8 mouse cellular contexts compared by ENCODE assay signal in genomic region chr3:51364703-51365516, GRCm38 (mm10). TPM values are rescaled to one million over a fixed set of nuclear protein-coding genes. Genes with fewer than 3 reads are reported as not detected.
A peak's percentile ranks its signal among the peaks of the same experiment; 100 is the strongest.
DNase-seq lines count a peak whose midpoint lies in the region; ATAC-seq lines count a peak whose summit lies in the region.

No protein-coding gene starts in this region.

- peak; percentile 95 for ATAC-seq in forebrain, embryonic 13.5 days
- ATAC-seq in liver, embryonic 15.5 days (ENCODE audit: insufficient read depth): peak; percentile 87
- peak; percentile 84 for ATAC-seq in neural tube, embryonic 11.5 days (ENCODE audit: insufficient read depth, low FRiP score, low TSS enrichment)
- peak; percentile 89 for ATAC-seq in stomach, embryonic 15.5 days (ENCODE audit: insufficient read depth, low FRiP score, low read depth)

- H3K36me3 ChIP-seq in forebrain, embryonic 13.5 days (ENCODE audit: poor library complexity, severe bottlenecking): no peaks in the 10 kb centered on the region
- H3K36me3 ChIP-seq in liver, embryonic 15.5 days (replicated peaks): no peaks in the 10 kb centered on the region
- no peaks in the 10 kb centered on the region for H3K36me3 ChIP-seq in neural tube, embryonic 11.5 days (ENCODE audit: control insufficient read depth, insufficient read depth, low read length)
- no peaks in the 10 kb centered on the region for H3K36me3 ChIP-seq in stomach, embryonic 15.5 days

- WGBS in forebrain, embryonic 13.5 days: 6% methylated on average over 31 of the region's 31 CpGs
- WGBS in liver, embryonic 15.5 days (ENCODE audit: insufficient replicate concordance): 4% methylated on average over 31 of the region's 31 CpGs
- 7% methylated on average over 31 of the region's 31 CpGs for WGBS in neural tube, embryonic 11.5 days
- WGBS in stomach, embryonic 15.5 days: 6% methylated on average over 31 of the region's 31 CpGs

- intact Hi-C loops in heart, postnatal 10 days (cut with DNase I): loop anchor here (1.0 kb wide), 2 partner anchors 76 to 131 kb away; no protein-coding TSS in a partner anchor

- peak overlapping the region; percentile 74 for H3K4me2 ChIP-seq in forebrain, embryonic 13.5 days
- H3K4me2 ChIP-seq in liver, embryonic 15.5 days: peak overlapping the region; percentile 86
- H3K4me2 ChIP-seq in neural tube, embryonic 11.5 days (ENCODE audit: low read depth): peak overlapping the region; percentile 58
- peak overlapping the region; percentile 65 for H3K4me2 ChIP-seq in stomach, embryonic 15.5 days

- peak overlapping the region; percentile 55 for H3K9ac ChIP-seq in forebrain, embryonic 13.5 days
- peak overlapping the region; percentile 55 for H3K9ac ChIP-seq in liver, embryonic 15.5 days
- peak overlapping the region; percentile 20 for H3K9ac ChIP-seq in neural tube, embryonic 11.5 days (ENCODE audit: low read length)
- H3K9ac ChIP-seq in stomach, embryonic 15.5 days: peak overlapping the region; percentile 0; the same call in 1 of the 2 replicates

- peaks cover 13% of the 10 kb centered on the region for H3K4me1 ChIP-seq in forebrain, embryonic 13.5 days
- H3K4me1 ChIP-seq in liver, embryonic 15.5 days (replicated peaks): peaks cover 61% of the 10 kb centered on the region
- H3K4me1 ChIP-seq in neural tube, embryonic 11.5 days (ENCODE audit: control insufficient read depth, insufficient read depth, low read length): no peaks in the 10 kb centered on the region
- H3K4me1 ChIP-seq in stomach, embryonic 15.5 days: no peaks in the 10 kb centered on the region

- H3K9me3 ChIP-seq in forebrain, embryonic 13.5 days (replicated peaks): no peaks in the 10 kb centered on the region
- H3K9me3 ChIP-seq in liver, embryonic 15.5 days (replicated peaks): no peaks in the 10 kb centered on the region
- H3K9me3 ChIP-seq in neural tube, embryonic 11.5 days (ENCODE audit: control insufficient read depth, low read length): no peaks in the 10 kb centered on the region
- no peaks in the 10 kb centered on the region for H3K9me3 ChIP-seq in stomach, embryonic 15.5 days

- peak overlapping the region; percentile 41 for H3K4me3 ChIP-seq in forebrain, embryonic 13.5 days
- peak overlapping the region; percentile 55 for H3K4me3 ChIP-seq in liver, embryonic 15.5 days (replicated peaks)
- H3K4me3 ChIP-seq in neural tube, embryonic 11.5 days (ENCODE audit: low read depth, low read length): peak overlapping the region; percentile 33
- H3K4me3 ChIP-seq in stomach, embryonic 15.5 days (replicated peaks): peak overlapping the region; percentile 40

- 0 out of 2 replicates have a peak, but pooled peaks cover 9% of the 10 kb centered on the region for H3K27me3 ChIP-seq in forebrain, embryonic 13.5 days
- H3K27me3 ChIP-seq in liver, embryonic 15.5 days: 0 out of 2 replicates have a peak, but pooled peaks cover 3% of the 10 kb centered on the region
- H3K27me3 ChIP-seq in neural tube, embryonic 11.5 days (ENCODE audit: control insufficient read depth, insufficient read depth, low read length): no peaks in the 10 kb centered on the region
- no peaks in the 10 kb centered on the region for H3K27me3 ChIP-seq in stomach, embryonic 15.5 days (replicated peaks)

- peak overlapping the region; percentile 35; the same call in 1 of the 2 replicates for H3K27ac ChIP-seq in forebrain, embryonic 13.5 days
- peak overlapping the region; percentile 76 for H3K27ac ChIP-seq in liver, embryonic 15.5 days (replicated peaks)
- no peak overlapping the region for H3K27ac ChIP-seq in neural tube, embryonic 11.5 days (ENCODE audit: low read depth, low read length)
- H3K27ac ChIP-seq in stomach, embryonic 15.5 days: peak overlapping the region; percentile 55

- DNase-seq in ES-CJ7 (ENCODE audit: low read depth, low spot score): peak; percentile 67
- peak; percentile 83 for DNase-seq in cerebellum, adult 11 months
- DNase-seq in heart, postnatal 10 days: peak; percentile 88 to 89
- peak; percentile 75 to 84 for DNase-seq in kidney, postnatal 4 days
- DNase-seq in neural tube, embryonic 11.5 days (ENCODE audit: low spot score): peak; percentile 81

RNA-seq across cellular contexts. Expression of gene Elf2, which starts 24.4 kb away (rescaled TPM):
- polyA plus RNA-seq in forebrain, embryonic 13.5 days (2015; fragmentation: Nextera tagmentation; extraction: Ambion mirVana): 55.9 and 60.1 TPM in 2 replicates
- 10 to 100 TPM; 79.8 to 85.1 TPM for total RNA-seq in heart, postnatal 10 days (2021)
- 22.3 and 22.6 TPM in 2 replicates for polyA plus RNA-seq in liver, embryonic 15.5 days (2015; fragmentation: Nextera tagmentation; extraction: Ambion mirVana)
- polyA plus RNA-seq in neural tube, embryonic 11.5 days (2014; fragmentation: Nextera tagmentation; extraction: Ambion mirVana): 38.4 and 47.3 TPM in 2 replicates
- 62.5 and 63.7 TPM in 2 replicates for polyA plus RNA-seq in stomach, embryonic 15.5 days (2015; fragmentation: Nextera tagmentation; extraction: Ambion mirVana)

RNA-seq across cellular contexts. Expression of gene Mgarp, which starts 31.6 kb away (rescaled TPM):
- polyA plus RNA-seq in forebrain, embryonic 13.5 days (2015; fragmentation: Nextera tagmentation; extraction: Ambion mirVana): 1.5 and 2.2 TPM in 2 replicates
- under 1 TPM; 0.42 to 0.48 TPM for total RNA-seq in heart, postnatal 10 days (2021)
- polyA plus RNA-seq in liver, embryonic 15.5 days (2015; fragmentation: Nextera tagmentation; extraction: Ambion mirVana): 1.3 and 1.9 TPM in 2 replicates
- 4.2 and 6.7 TPM in 2 replicates for polyA plus RNA-seq in neural tube, embryonic 11.5 days (2014; fragmentation: Nextera tagmentation; extraction: Ambion mirVana)
- polyA plus RNA-seq in stomach, embryonic 15.5 days (2015; fragmentation: Nextera tagmentation; extraction: Ambion mirVana): 3.8 and 4.0 TPM in 2 replicates

RNA-seq across cellular contexts. Expression of gene Ndufc1, which starts 43.9 kb away (rescaled TPM):
- polyA plus RNA-seq in forebrain, embryonic 13.5 days (2015; fragmentation: Nextera tagmentation; extraction: Ambion mirVana): 798 and 924 TPM in 2 replicates
- 1,000 to 10,000 TPM; 1,294 to 1,362 TPM for total RNA-seq in heart, postnatal 10 days (2021)
- 308 and 386 TPM in 2 replicates for polyA plus RNA-seq in liver, embryonic 15.5 days (2015; fragmentation: Nextera tagmentation; extraction: Ambion mirVana)
- polyA plus RNA-seq in neural tube, embryonic 11.5 days (2014; fragmentation: Nextera tagmentation; extraction: Ambion mirVana): 654 and 724 TPM in 2 replicates
- polyA plus RNA-seq in stomach, embryonic 15.5 days (2015; fragmentation: Nextera tagmentation; extraction: Ambion mirVana): 709 and 792 TPM in 2 replicates

RNA-seq across cellular contexts. Expression of gene Naa15, which starts 50.0 kb away (rescaled TPM):
- 59.8 and 60.5 TPM in 2 replicates for polyA plus RNA-seq in forebrain, embryonic 13.5 days (2015; fragmentation: Nextera tagmentation; extraction: Ambion mirVana)
- total RNA-seq in heart, postnatal 10 days (2021): 10 to 100 TPM; 48.4 to 48.6 TPM
- 20.4 and 22.3 TPM in 2 replicates for polyA plus RNA-seq in liver, embryonic 15.5 days (2015; fragmentation: Nextera tagmentation; extraction: Ambion mirVana)
- polyA plus RNA-seq in neural tube, embryonic 11.5 days (2014; fragmentation: Nextera tagmentation; extraction: Ambion mirVana): 46.8 and 51.7 TPM in 2 replicates
- polyA plus RNA-seq in stomach, embryonic 15.5 days (2015; fragmentation: Nextera tagmentation; extraction: Ambion mirVana): 43.8 and 49.9 TPM in 2 replicates

Comparison
In these comparisons a context has a peak if more than half of its experiments do, and no peak if none do; other contexts are left out.
1. H3K9ac ChIP-seq: peak in every context shown above with its lines; median percentile 55 in forebrain, embryonic 13.5 days; 55 in liver, embryonic 15.5 days; 20 in neural tube, embryonic 11.5 days; 0 in stomach, embryonic 15.5 days.